Mouse (Mus musculus) embryonic facial prominence, embryonic 10.5 days (tissue): ENCODE data around the gene Gm11634. TPM values are rescaled to one million over a fixed set of nuclear protein-coding genes. Genes with fewer than 3 reads are reported as not detected.
A peak's percentile ranks its signal among the peaks of the same experiment; 100 is the strongest.
"Not testable (repeated sequence)": the region's sequence is repeated elsewhere in the genome, so short reads cannot be mapped to it uniquely, and the experiment has no call there.

Experiments
- DNase-seq: peaks from one replicate; pipeline ENCODE4 v3.0.0-alpha.2; 2017; ENCODE audit warnings: low spot score
- H3K27ac ChIP-seq: fragments of 300-500 bp; sonication (generic); replicated peaks from 2 replicates; pipeline ENCODE4 v1.5.1; 2016; ENCODE audit warnings: mild to moderate bottlenecking
- H3K27me3 ChIP-seq: fragments of 300-500 bp; sonication (generic); replicated peaks from 2 replicates; pipeline ENCODE4 v1.6.1; 2016; ENCODE audit warnings: low read depth, mild to moderate bottlenecking; ENCODE audit not compliant: poor library complexity, severe bottlenecking
- H3K36me3 ChIP-seq: fragments of 300-500 bp; sonication (generic); replicated peaks from 2 replicates; pipeline ENCODE4 v1.6.1; 2016; ENCODE audit warnings: mild to moderate bottlenecking, moderate library complexity
- H3K4me1 ChIP-seq: fragments of 300-500 bp; sonication (generic); 2 replicates; pipeline ENCODE4 v1.6.1; 2016
- H3K4me3 ChIP-seq: fragments of 300-500 bp; sonication (generic); 2 replicates; pipeline ENCODE4 v1.5.1; 2016; ENCODE audit warnings: mild to moderate bottlenecking, moderate library complexity
- H3K9me3 ChIP-seq: fragments of 300-500 bp; sonication (generic); 2 replicates; pipeline ENCODE4 v1.6.1; 2016; ENCODE audit warnings: mild to moderate bottlenecking
- WGBS: fragments of 180-500 bp; shearing (Covaris S2); methylation state at CpG from one replicate; pipeline ENCODE4 v1.1.7; 2016; 5-methylcytosine and 5-hydroxymethylcytosine counted together
- polyA plus RNA-seq: library from polyadenylated mRNA; unstranded; fragments of >200 nt; fragmentation: Nextera tagmentation; extraction: Ambion mirVana; gene quantifications from 2 replicates; pipeline ENCODE4 v1.2.1, GENCODE M21; 2016

The Gm11634 gene
- polyA plus RNA-seq, 1 experiment from 2014 or later, result not detected

- H3K4me3 ChIP-seq, result no peak overlapping the region
- DNase-seq, result no peak
- no peak overlapping the region for H3K27ac ChIP-seq
- no peaks in the 10 kb centered on the region for H3K9me3 ChIP-seq
- H3K4me1 ChIP-seq, result peaks cover 27% of the 10 kb centered on the region
- WGBS, result 78% methylated on average over 6 of the region's 6 CpGs
- H3K36me3 ChIP-seq, result no peaks in the 10 kb centered on the region
- H3K27me3 ChIP-seq, result no peaks in the 10 kb centered on the region
Observed at GRCm38 (mm10) chr11:101613596-101613995, 14.5 kb upstream of the Gm11634 start.

- H3K4me1 ChIP-seq, result peaks cover 8% of the 10 kb centered on the region
Observed at GRCm38 (mm10) chr11:101610445-101610844, 11.4 kb upstream of the Gm11634 start.

GRCm38 (mm10) chr11:101607134-101607533 is 8.1 kb upstream of the Gm11634 start:
- not testable (repeated sequence) for H3K4me3 ChIP-seq, DNase-seq, H3K36me3 ChIP-seq, H3K9me3 ChIP-seq, H3K27me3 ChIP-seq, H3K27ac ChIP-seq
- H3K4me1 ChIP-seq, result peaks cover 11% of the 10 kb centered on the region
- WGBS, result 84% methylated on average over 4 of the region's 4 CpGs

More at GRCm38 (mm10) chr11:101610445-101610844, 11.4 kb upstream of the Gm11634 start:
- WGBS, result 43% methylated on average over 11 of the region's 11 CpGs
- Histone ChIP-seq H3K36me3 (no peaks in the 10 kb centered on the region), H3K27ac (no peak overlapping the region), H3K27me3 (no peaks in the 10 kb centered on the region), H3K4me3 (no peak overlapping the region), H3K9me3 (no peaks in the 10 kb centered on the region)
- no peak for DNase-seq

GRCm38 (mm10) chr11:101604531-101605453 is 5.7 kb upstream of the Gm11634 start:
- Histone ChIP-seq H3K27ac (peak overlapping the region; percentile 86), H3K4me3 (peak overlapping the region; percentile 45)
- H3K4me1 ChIP-seq, H3K9me3 ChIP-seq, H3K27me3 ChIP-seq, H3K36me3 ChIP-seq: not testable (repeated sequence)
- DNase-seq, result peak; percentile 87
- WGBS, result 1% methylated on average over 30 of the region's 30 CpGs

- Histone ChIP-seq H3K27ac (peak overlapping the region; percentile 86), H3K4me1 (peaks cover 4% of the 10 kb centered on the region; the same call in 1 of the 2 replicates), H3K4me3 (peak overlapping the region; percentile 45), H3K36me3 (no peaks in the 10 kb centered on the region), H3K27me3 (peaks cover 5% of the 10 kb centered on the region; the same call in 1 of the 2 replicates), H3K9me3 (no peaks in the 10 kb centered on the region)
- WGBS, result 3% methylated on average over 3 of the region's 3 CpGs
- DNase-seq, result no peak
Observed at GRCm38 (mm10) chr11:101604116-101604515, 5.1 kb upstream of the Gm11634 start.

GRCm38 (mm10) chr11:101602491-101602890 is 3.4 kb upstream of the Gm11634 start:
- no peaks in the 10 kb centered on the region for H3K9me3 ChIP-seq
- DNase-seq, result peak; percentile 78
- H3K4me3 ChIP-seq, result no peak overlapping the region
- no peak overlapping the region for H3K27ac ChIP-seq
- H3K27me3 ChIP-seq, result peaks cover 5% of the 10 kb centered on the region; the same call in 1 of the 2 replicates
- peaks cover 4% of the 10 kb centered on the region; the same call in 1 of the 2 replicates for H3K4me1 ChIP-seq
- 10% methylated on average over 3 of the region's 3 CpGs for WGBS
- H3K36me3 ChIP-seq, result no peaks in the 10 kb centered on the region

- peaks cover 4% of the 10 kb centered on the region; the same call in 1 of the 2 replicates for H3K4me1 ChIP-seq
- 78% methylated on average over 12 of the region's 12 CpGs for WGBS
- H3K36me3 ChIP-seq, result peaks cover 4% of the 10 kb centered on the region; the same call in 1 of the 2 replicates
- H3K9me3 ChIP-seq, result no peaks in the 10 kb centered on the region
- DNase-seq, result no peak
- H3K27me3 ChIP-seq, result no peaks in the 10 kb centered on the region
- H3K27ac ChIP-seq, result no peak overlapping the region
- H3K4me3 ChIP-seq, result no peak overlapping the region
Observed at GRCm38 (mm10) chr11:101589989-101590624, 8.9 kb downstream of the Gm11634 start.

GRCm38 (mm10) chr11:101589444-101589843 is 9.6 kb downstream of the Gm11634 start:
- 33% methylated on average over 5 of the region's 5 CpGs for WGBS
- DNase-seq, result peak; percentile 63
- no peak overlapping the region for H3K4me3 ChIP-seq
- H3K27ac ChIP-seq, result no peak overlapping the region
- peaks cover 4% of the 10 kb centered on the region; the same call in 1 of the 2 replicates for H3K4me1 ChIP-seq
- no peaks in the 10 kb centered on the region for H3K9me3 ChIP-seq
- peaks cover 4% of the 10 kb centered on the region; the same call in 1 of the 2 replicates for H3K36me3 ChIP-seq
- H3K27me3 ChIP-seq, result no peaks in the 10 kb centered on the region

- H3K9me3 ChIP-seq, result no peaks in the 10 kb centered on the region
- no peaks in the 10 kb centered on the region for H3K27me3 ChIP-seq
- no peak overlapping the region for H3K27ac ChIP-seq
- peaks cover 4% of the 10 kb centered on the region; the same call in 1 of the 2 replicates for H3K4me1 ChIP-seq
- peaks cover 4% of the 10 kb centered on the region; the same call in 1 of the 2 replicates for H3K36me3 ChIP-seq
- WGBS, result 92% methylated on average over 7 of the region's 7 CpGs
- DNase-seq, result no peak
- H3K4me3 ChIP-seq, result no peak overlapping the region
Observed at GRCm38 (mm10) chr11:101588868-101589267, 10.2 kb downstream of the Gm11634 start.

GRCm38 (mm10) chr11:101587676-101588075 is 11.4 kb downstream of the Gm11634 start:
- no peak for DNase-seq
- Histone ChIP-seq H3K27ac (no peak overlapping the region), H3K9me3 (no peaks in the 10 kb centered on the region), H3K4me3 (no peak overlapping the region), H3K36me3 (peaks cover 4% of the 10 kb centered on the region; the same call in 1 of the 2 replicates), H3K4me1 (no peaks in the 10 kb centered on the region; the same call in 1 of the 2 replicates), H3K27me3 (no peaks in the 10 kb centered on the region)
- WGBS, result 90% methylated on average over 10 of the region's 10 CpGs

- Histone ChIP-seq H3K36me3 (peaks cover 11% of the 10 kb centered on the region), H3K27me3 (no peaks in the 10 kb centered on the region), H3K27ac (no peak overlapping the region), H3K4me1 (peaks cover 9% of the 10 kb centered on the region), H3K4me3 (no peak overlapping the region), H3K9me3 (no peaks in the 10 kb centered on the region)
- DNase-seq, result no peak
- 80% methylated on average over 4 of the region's 4 CpGs for WGBS
Observed at GRCm38 (mm10) chr11:101585805-101586204, 13.3 kb downstream of the Gm11634 start.

GRCm38 (mm10) chr11:101585031-101585430 is 14.0 kb downstream of the Gm11634 start:
- not testable (repeated sequence) for H3K27ac ChIP-seq, H3K27me3 ChIP-seq, DNase-seq, H3K4me3 ChIP-seq, H3K4me1 ChIP-seq, H3K9me3 ChIP-seq
- WGBS, result 96% methylated on average over 1 of the region's 1 CpGs
- H3K36me3 ChIP-seq, result peaks cover 19% of the 10 kb centered on the region
